Mouse (Mus musculus) kidney, postnatal 10 days (tissue): ENCODE measurements around the gene Efcc1.

Experiments used
- DNase-seq: peaks from one replicate; pipeline ENCODE4 v3.0.0; 2021; ENCODE audit warnings: mixed read lengths

Efcc1 gene

GRCm38 (mm10) chr6:87779174-87780165, 48.8 kb downstream of the Efcc1 start:
- DNase-seq, result peak; percentile 32

GRCm38 (mm10) chr6:87780546-87781301, 50.1 kb downstream of the Efcc1 start:
- no peak for DNase-seq

- no peak for DNase-seq
Observed at GRCm38 (mm10) chr6:87784033-87784432, 53.4 kb downstream of the Efcc1 start.

GRCm38 (mm10) chr6:87786621-87787020, 56.0 kb downstream of the Efcc1 start:
- DNase-seq, result no peak

- no peak for DNase-seq
Observed at GRCm38 (mm10) chr6:87787108-87787890, 56.6 kb downstream of the Efcc1 start.

- no peak for DNase-seq
Observed at GRCm38 (mm10) chr6:87788266-87788895, 57.7 kb downstream of the Efcc1 start.

GRCm38 (mm10) chr6:87788896-87789587, 58.4 kb downstream of the Efcc1 start:
- DNase-seq, result peak; percentile 79

GRCm38 (mm10) chr6:87789791-87790190, 59.1 kb downstream of the Efcc1 start:
- no peak for DNase-seq

- DNase-seq, result peak; percentile 51
Observed at GRCm38 (mm10) chr6:87790779-87791480, 60.3 kb downstream of the Efcc1 start.

- DNase-seq, result no peak
Observed at GRCm38 (mm10) chr6:87791826-87792225, 61.2 kb downstream of the Efcc1 start.

GRCm38 (mm10) chr6:87793821-87794510, 63.3 kb downstream of the Efcc1 start:
- no peak for DNase-seq

- DNase-seq, result no peak
Observed at GRCm38 (mm10) chr6:87795385-87796150, 64.9 kb downstream of the Efcc1 start.

- no peak for DNase-seq
Observed at GRCm38 (mm10) chr6:87796251-87796880, 65.7 kb downstream of the Efcc1 start.

GRCm38 (mm10) chr6:87797321-87797720, 66.7 kb downstream of the Efcc1 start:
- DNase-seq, result no peak

GRCm38 (mm10) chr6:87799576-87799975, 68.9 kb downstream of the Efcc1 start:
- DNase-seq, result no peak

GRCm38 (mm10) chr6:87802462-87802861, 71.8 kb downstream of the Efcc1 start:
- no peak for DNase-seq

GRCm38 (mm10) chr6:87804036-87804435, 73.4 kb downstream of the Efcc1 start:
- DNase-seq, result no peak

GRCm38 (mm10) chr6:87804886-87805285, 74.2 kb downstream of the Efcc1 start:
- no peak for DNase-seq

GRCm38 (mm10) chr6:87805448-87805847, 74.8 kb downstream of the Efcc1 start:
- no peak for DNase-seq
